Mouse (Mus musculus): ENCODE data around the gene Olfr573-ps1. TPM values are rescaled to one million over a fixed set of nuclear protein-coding genes. Genes with fewer than 3 reads are reported as not detected.

The Olfr573-ps1 gene
- polyA plus RNA-seq, 1 experiment from 2014 or later, result not detected

Other genes with a start within 250 kb of the Olfr573-ps1 start
- gene Olfr557, start 246.7 kb downstream of the Olfr573-ps1 start, polyA plus RNA-seq (2014; fragmentation: Nextera tagmentation; extraction: Ambion mirVana), result not detected in 2 replicates
- not detected in 2 replicates for gene Olfr558, start 240.4 kb downstream of the Olfr573-ps1 start, polyA plus RNA-seq (2014; fragmentation: Nextera tagmentation; extraction: Ambion mirVana)
- not detected in 2 replicates for gene Olfr33, start 223.5 kb downstream of the Olfr573-ps1 start, polyA plus RNA-seq (2014; fragmentation: Nextera tagmentation; extraction: Ambion mirVana)
- not detected in 2 replicates for gene Olfr559, start 215.1 kb downstream of the Olfr573-ps1 start, polyA plus RNA-seq (2014; fragmentation: Nextera tagmentation; extraction: Ambion mirVana)
- not detected in 2 replicates for gene Olfr560, start 183.2 kb downstream of the Olfr573-ps1 start, polyA plus RNA-seq (2014; fragmentation: Nextera tagmentation; extraction: Ambion mirVana)
- not detected in 2 replicates for gene Olfr78, start 183.1 kb downstream of the Olfr573-ps1 start, polyA plus RNA-seq (2014; fragmentation: Nextera tagmentation; extraction: Ambion mirVana)
- gene Olfr561, start 171.4 kb downstream of the Olfr573-ps1 start, polyA plus RNA-seq (2014; fragmentation: Nextera tagmentation; extraction: Ambion mirVana), result not detected in 2 replicates
- not detected in 2 replicates for gene Olfr564, start 139.1 kb downstream of the Olfr573-ps1 start, polyA plus RNA-seq (2014; fragmentation: Nextera tagmentation; extraction: Ambion mirVana)
- not detected in 2 replicates for gene Olfr566, start 83.8 kb downstream of the Olfr573-ps1 start, polyA plus RNA-seq (2014; fragmentation: Nextera tagmentation; extraction: Ambion mirVana)
- not detected in 2 replicates for gene Olfr568, start 65.5 kb downstream of the Olfr573-ps1 start, polyA plus RNA-seq (2014; fragmentation: Nextera tagmentation; extraction: Ambion mirVana)
- gene Olfr569, start 51.7 kb downstream of the Olfr573-ps1 start, polyA plus RNA-seq (2014; fragmentation: Nextera tagmentation; extraction: Ambion mirVana), result not detected in 2 replicates
- not detected in 2 replicates for gene Olfr570, start 48.0 kb downstream of the Olfr573-ps1 start, polyA plus RNA-seq (2014; fragmentation: Nextera tagmentation; extraction: Ambion mirVana)
- not detected in 2 replicates for gene Olfr571, start 25.0 kb downstream of the Olfr573-ps1 start, polyA plus RNA-seq (2014; fragmentation: Nextera tagmentation; extraction: Ambion mirVana)
- not detected in 2 replicates for gene Olfr572, start 18.2 kb downstream of the Olfr573-ps1 start, polyA plus RNA-seq (2014; fragmentation: Nextera tagmentation; extraction: Ambion mirVana)
- not detected in 2 replicates for gene Olfr574, start 5.9 kb upstream of the Olfr573-ps1 start, polyA plus RNA-seq (2014; fragmentation: Nextera tagmentation; extraction: Ambion mirVana)
- gene Olfr575, start 16.2 kb upstream of the Olfr573-ps1 start, polyA plus RNA-seq (2014; fragmentation: Nextera tagmentation; extraction: Ambion mirVana), result not detected in 2 replicates
- not detected in 2 replicates for gene Olfr576, start 20.1 kb upstream of the Olfr573-ps1 start, polyA plus RNA-seq (2014; fragmentation: Nextera tagmentation; extraction: Ambion mirVana)
- not detected in 2 replicates for gene Olfr577, start 33.4 kb upstream of the Olfr573-ps1 start, polyA plus RNA-seq (2014; fragmentation: Nextera tagmentation; extraction: Ambion mirVana)
- not detected in 2 replicates for gene Olfr578, start 46.7 kb upstream of the Olfr573-ps1 start, polyA plus RNA-seq (2014; fragmentation: Nextera tagmentation; extraction: Ambion mirVana)
- not detected in 2 replicates for gene Olfr582, start 95.4 kb upstream of the Olfr573-ps1 start, polyA plus RNA-seq (2014; fragmentation: Nextera tagmentation; extraction: Ambion mirVana)
- gene Olfr583, start 108.7 kb upstream of the Olfr573-ps1 start, polyA plus RNA-seq (2014; fragmentation: Nextera tagmentation; extraction: Ambion mirVana), result not detected in 2 replicates
- not detected in 2 replicates for gene Olfr584, start 139.3 kb upstream of the Olfr573-ps1 start, polyA plus RNA-seq (2014; fragmentation: Nextera tagmentation; extraction: Ambion mirVana)
- gene Olfr585, start 155.1 kb upstream of the Olfr573-ps1 start, polyA plus RNA-seq (2014; fragmentation: Nextera tagmentation; extraction: Ambion mirVana), result not detected in 2 replicates
- gene Olfr586, start 183.1 kb upstream of the Olfr573-ps1 start, polyA plus RNA-seq (2014; fragmentation: Nextera tagmentation; extraction: Ambion mirVana), result not detected in 2 replicates
- not detected in 2 replicates for gene Olfr588-ps1, start 198.3 kb upstream of the Olfr573-ps1 start, polyA plus RNA-seq (2014; fragmentation: Nextera tagmentation; extraction: Ambion mirVana)
- not detected in 2 replicates for gene Olfr589, start 213.8 kb upstream of the Olfr573-ps1 start, polyA plus RNA-seq (2014; fragmentation: Nextera tagmentation; extraction: Ambion mirVana)
- gene Olfr591, start 235.8 kb upstream of the Olfr573-ps1 start, polyA plus RNA-seq (2014; fragmentation: Nextera tagmentation; extraction: Ambion mirVana), result not detected in 2 replicates
- not detected in 2 replicates for gene Olfr592, start 242.2 kb upstream of the Olfr573-ps1 start, polyA plus RNA-seq (2014; fragmentation: Nextera tagmentation; extraction: Ambion mirVana)